Mouse (Mus musculus) liver, embryonic 14.5 days (tissue): Measurements from ENCODE around the gene Abhd17b. TPM values are rescaled to one million over a fixed set of nuclear protein-coding genes. Genes with fewer than 3 reads are reported as not detected.
"Not testable (repeated sequence)": the region's sequence is repeated elsewhere in the genome, so short reads cannot be mapped to it uniquely, and the experiment has no call there.

Experiments used
- ATAC-seq: fragments of 200-750 bp; cut with Nextera tagmentation; 2 replicates; pipeline ENCODE4 v1.8.0; 2017; ENCODE audit warnings: moderate number of reproducible peaks, mild to moderate bottlenecking, moderate library complexity; ENCODE audit not compliant: insufficient read depth
- DNase-seq, 3 experiments: peaks; one replicate each; pipeline ENCODE4 v3.0.0-alpha.2; 2012 to 2013; ENCODE audit warnings: low read depth in 3 of 3, low spot score in 3 of 3
- H3K27ac ChIP-seq: fragments of 300-500 bp; sonication (generic); 2 replicates; pipeline ENCODE4 v1.5.1; 2014; ENCODE audit warnings: moderate library complexity, mild to moderate bottlenecking, control low read depth, inconsistent platforms
- H3K27me3 ChIP-seq: fragments of 300-500 bp; sonication (generic); 2 replicates; pipeline ENCODE4 v1.6.1; 2014; ENCODE audit warnings: mild to moderate bottlenecking, low read length, moderate library complexity; ENCODE audit not compliant: control insufficient read depth, insufficient read depth
- H3K36me3 ChIP-seq: fragments of 300-500 bp; sonication (generic); replicated peaks from 2 replicates; pipeline ENCODE4 v1.6.1; 2014; ENCODE audit warnings: low read depth; ENCODE audit not compliant: control insufficient read depth, insufficient read depth
- H3K4me1 ChIP-seq, 2 experiments: fragments of 200-500 bp in 1 of 2; fragments of 300-500 bp in 1 of 2; sonication (generic) in 1 of 2; replicated peaks; 2 replicates each; pipeline ENCODE4 v1.6.1; 2012 to 2014; ENCODE audit warnings: antibody characterized with exemption in 1 of 2, inconsistent platforms in 1 of 2, low read length in 1 of 2; ENCODE audit not compliant: control insufficient read depth in 2 of 2, insufficient read depth in 2 of 2
- H3K4me2 ChIP-seq: fragments of 300-500 bp; sonication (generic); 2 replicates; pipeline ENCODE4 v1.6.1; 2014; ENCODE audit warnings: low read depth, mild to moderate bottlenecking, control low read depth, moderate library complexity
- H3K4me3 ChIP-seq, 2 experiments: fragments of 200-500 bp in 1 of 2; fragments of 300-500 bp in 1 of 2; sonication (generic) in 1 of 2; 2 replicates each; pipeline ENCODE4 v1.5.1; 2012 to 2014; ENCODE audit warnings: low read depth in 2 of 2, low read length in 2 of 2, mild to moderate bottlenecking in 2 of 2, control low read depth in 1 of 2, inconsistent platforms in 1 of 2, moderate library complexity in 1 of 2; ENCODE audit not compliant: insufficient read depth in 1 of 2
- H3K9ac ChIP-seq: fragments of 300-500 bp; sonication (generic); replicated peaks from 2 replicates; pipeline ENCODE4 v1.6.1; 2014; ENCODE audit warnings: mild to moderate bottlenecking, control low read depth, moderate library complexity
- H3K9me3 ChIP-seq: fragments of 300-500 bp; sonication (generic); 2 replicates; pipeline ENCODE4 v1.6.1; 2016; ENCODE audit warnings: low read length, mixed read lengths; ENCODE audit not compliant: control insufficient read depth
- CTCF ChIP-seq: IDR thresholded peaks from 2 replicates; pipeline ENCODE4 v1.5.1; 2016; ENCODE audit warnings: antibody characterized with exemption, low read depth, control low read depth
- EP300 ChIP-seq: IDR thresholded peaks from 2 replicates; pipeline ENCODE4 v1.6.1; 2016; ENCODE audit warnings: antibody characterized with exemption, low read depth
- WGBS: fragments of 180-500 bp; shearing (Covaris S2); extraction: QIAGEN DNeasy Blood & Tissue Kit; methylation state at CpG from one replicate; pipeline ENCODE4 v1.1.7; 2014; ENCODE audit not compliant: insufficient replicate concordance; 5-methylcytosine and 5-hydroxymethylcytosine counted together
- polyA plus RNA-seq, 2 experiments: library from polyadenylated mRNA; depleted of rRNA in 1 of 2; stranded (reverse) in 1 of 2; unstranded in 1 of 2; fragments of >200 nt; fragmentation: Nextera tagmentation in 1 of 2; extraction: Ambion mirVana in 1 of 2; gene quantifications; 2 replicates each; pipeline versions ENCODE4 v1.2.1 to v1.2.3; 2012 to 2014

The Abhd17b gene
- polyA plus RNA-seq, 2 experiments = 3.3 to 7.0 TPM

- 58% methylated on average over 5 of the region's 5 CpGs for WGBS
- H3K9me3 ChIP-seq = no peaks in the 10 kb centered on the region
- no peak for TF ChIP-seq CTCF
- TF ChIP-seq EP300 = no peak
- no peak overlapping the region for H3K4me3 ChIP-seq
- H3K36me3 ChIP-seq = no peaks in the 10 kb centered on the region
- H3K27me3 ChIP-seq = no peaks in the 10 kb centered on the region
- H3K4me1 ChIP-seq = no peaks in the 10 kb centered on the region
- no peak overlapping the region for H3K9ac ChIP-seq
- H3K4me2 ChIP-seq = no peak overlapping the region
- no peak for DNase-seq
- no peak for ATAC-seq
- no peak overlapping the region for H3K27ac ChIP-seq
Measured at GRCm38 (mm10) chr19:21720950-21721349, 68.0 kb downstream of the Abhd17b start.

- ATAC-seq, H3K9ac ChIP-seq, H3K4me3 ChIP-seq, H3K27ac ChIP-seq, H3K9me3 ChIP-seq, H3K4me1 ChIP-seq, H3K4me2 ChIP-seq, DNase-seq, H3K27me3 ChIP-seq, H3K36me3 ChIP-seq: not testable (repeated sequence)
- WGBS = 84% methylated on average over 20 of the region's 20 CpGs
Measured at GRCm38 (mm10) chr19:21723280-21723679, 70.3 kb downstream of the Abhd17b start.

- Histone ChIP-seq H3K36me3 (no peaks in the 10 kb centered on the region), H3K4me2 (no peak overlapping the region), H3K9me3 (no peaks in the 10 kb centered on the region), H3K4me1 (no peaks in the 10 kb centered on the region), H3K27ac (no peak overlapping the region), H3K27me3 (no peaks in the 10 kb centered on the region), H3K4me3 (no peak overlapping the region), H3K9ac (no peak overlapping the region)
- no peak for DNase-seq
- ATAC-seq = no peak
- TF ChIP-seq CTCF (no peak), EP300 (no peak)
- 74% methylated on average over 8 of the region's 8 CpGs for WGBS
Measured at GRCm38 (mm10) chr19:21723911-21724655, 71.1 kb downstream of the Abhd17b start.

GRCm38 (mm10) chr19:21725168-21725567, 72.2 kb downstream of the Abhd17b start:
- H3K27ac ChIP-seq = no peak overlapping the region
- WGBS = 60% methylated on average over 1 of the region's 1 CpGs
- TF ChIP-seq CTCF (no peak), EP300 (no peak)
- no peak overlapping the region for H3K4me2 ChIP-seq
- no peak overlapping the region for H3K9ac ChIP-seq
- no peaks in the 10 kb centered on the region for H3K4me1 ChIP-seq
- H3K36me3 ChIP-seq = no peaks in the 10 kb centered on the region
- H3K9me3 ChIP-seq = no peaks in the 10 kb centered on the region
- ATAC-seq = no peak
- no peak overlapping the region for H3K4me3 ChIP-seq
- no peak for DNase-seq
- H3K27me3 ChIP-seq = no peaks in the 10 kb centered on the region

GRCm38 (mm10) chr19:21727081-21727480, 74.1 kb downstream of the Abhd17b start:
- 50% methylated on average over 2 of the region's 2 CpGs for WGBS

More at GRCm38 (mm10) chr19:21727081-21727480, 74.1 kb downstream of the Abhd17b start:
- no peak for ATAC-seq
- Histone ChIP-seq H3K9me3 (no peaks in the 10 kb centered on the region), H3K27ac (no peak overlapping the region), H3K36me3 (no peaks in the 10 kb centered on the region), H3K4me3 (no peak overlapping the region), H3K4me2 (no peak overlapping the region), H3K4me1 (no peaks in the 10 kb centered on the region), H3K27me3 (no peaks in the 10 kb centered on the region), H3K9ac (no peak overlapping the region)
- TF ChIP-seq CTCF = no peak
- TF ChIP-seq EP300 = no peak
- DNase-seq = no peak
